Mouse (Mus musculus) urinary bladder, postnatal 4 days (tissue): ENCODE data around the gene Gm13057.
"Not testable (repeated sequence)": the region's sequence is repeated elsewhere in the genome, so short reads cannot be mapped to it uniquely, and the experiment has no call there.

ENCODE experiments used
- DNase-seq, 2 experiments: peaks; one replicate each; pipeline ENCODE4 v3.0.0; 2021 to 2022; ENCODE audit warnings: low spot score in 2 of 2

Gm13057 gene

GRCm38 (mm10) chr4:143551400-143551799 lies at the start of gene Gm13057, which contains the start of gene BC080695:
Gene Gm13057, plus strand, starts transcription at chr4:143551709.
Gene BC080695, plus strand, starts transcription at chr4:143551700.
- DNase-seq = not testable (repeated sequence)

DNA sequence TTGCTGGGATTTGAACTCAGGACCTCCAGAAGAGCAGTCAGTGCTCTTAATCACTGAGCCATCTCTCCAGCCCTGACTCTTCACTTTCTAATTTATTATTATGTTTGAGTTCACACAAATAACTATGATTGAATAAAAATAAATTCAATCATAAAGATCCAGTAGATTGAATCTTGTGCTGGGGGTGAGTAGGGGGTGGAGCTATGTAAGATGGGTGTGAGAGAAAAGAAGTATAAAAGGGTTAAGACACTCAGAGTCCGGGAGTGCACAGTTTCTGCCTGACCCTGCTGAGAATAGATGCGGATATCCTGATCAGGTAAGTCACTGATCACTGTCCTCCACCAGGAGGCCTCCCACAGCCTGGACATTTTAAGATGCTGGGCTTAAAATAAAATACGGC lies 40.5 kb upstream of the Gm13057 start, which contains the start of gene Gm13043:
Gene Gm13043 (plus strand): TSS at position 301 of the 400 bp plus-strand sequence.
- DNase-seq = no peak

DNA sequence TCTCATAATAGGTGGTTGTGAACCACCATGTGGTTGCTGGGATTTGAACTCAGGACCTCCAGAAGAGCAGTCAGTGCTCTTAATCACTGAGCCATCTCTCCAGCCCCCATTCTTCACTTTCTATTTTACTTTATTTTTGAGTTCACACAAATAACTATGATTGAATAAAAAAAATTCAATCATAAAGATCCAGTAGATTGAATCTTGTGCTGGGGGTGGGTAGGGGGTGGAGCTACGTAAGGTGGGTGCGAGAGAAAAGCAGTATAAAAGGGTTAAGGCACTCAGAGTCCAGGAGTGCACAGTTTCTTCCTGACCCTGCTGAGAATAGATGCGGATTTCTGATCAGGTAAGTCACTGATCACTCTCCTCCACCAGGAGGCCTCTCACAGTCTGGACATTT lies 15.9 kb upstream of the Gm13057 start, which contains the start of gene Gm13040:
Gene Gm13040 (plus strand): TSS at position 301 of the 400 bp plus-strand sequence.
- DNase-seq = not testable (repeated sequence)
